Mouse (Mus musculus) brain, embryonic 14.5 days (tissue): ENCODE measurements at regions not wholly inside any gene's neighbourhood (a gene's known extent, or its start where the extent isn't known, plus 50 kb on each side); places are given as distances from the start of the nearest gene placed in this dataset.

Source experiments
- CTCF ChIP-seq: fragments of 200-500 bp; IDR thresholded peaks from 2 replicates; pipeline ENCODE4 v1.5.1; 2012; ENCODE audit warnings: inconsistent platforms, mild to moderate bottlenecking, moderate library complexity, borderline replicate concordance; ENCODE audit not compliant: insufficient read depth, insufficient read length; ENCODE audit errors: extremely low read depth
- POLR2A ChIP-seq: fragments of 200-500 bp; IDR thresholded peaks from 2 replicates; pipeline ENCODE4 v1.6.1; 2012; ENCODE audit warnings: mild to moderate bottlenecking, inconsistent platforms, borderline replicate concordance; ENCODE audit not compliant: poor library complexity, insufficient read depth, insufficient read length, severe bottlenecking; ENCODE audit errors: extremely low read depth

- TF ChIP-seq CTCF (no peak), POLR2A (no peak)
Observed at GRCm38 (mm10) chr9:103847931-103848330, 86.3 kb upstream of the Tmem108 start.
